Comparison of ENCODE assay signal across 1 mouse cellular context in the genomic region with DNA sequence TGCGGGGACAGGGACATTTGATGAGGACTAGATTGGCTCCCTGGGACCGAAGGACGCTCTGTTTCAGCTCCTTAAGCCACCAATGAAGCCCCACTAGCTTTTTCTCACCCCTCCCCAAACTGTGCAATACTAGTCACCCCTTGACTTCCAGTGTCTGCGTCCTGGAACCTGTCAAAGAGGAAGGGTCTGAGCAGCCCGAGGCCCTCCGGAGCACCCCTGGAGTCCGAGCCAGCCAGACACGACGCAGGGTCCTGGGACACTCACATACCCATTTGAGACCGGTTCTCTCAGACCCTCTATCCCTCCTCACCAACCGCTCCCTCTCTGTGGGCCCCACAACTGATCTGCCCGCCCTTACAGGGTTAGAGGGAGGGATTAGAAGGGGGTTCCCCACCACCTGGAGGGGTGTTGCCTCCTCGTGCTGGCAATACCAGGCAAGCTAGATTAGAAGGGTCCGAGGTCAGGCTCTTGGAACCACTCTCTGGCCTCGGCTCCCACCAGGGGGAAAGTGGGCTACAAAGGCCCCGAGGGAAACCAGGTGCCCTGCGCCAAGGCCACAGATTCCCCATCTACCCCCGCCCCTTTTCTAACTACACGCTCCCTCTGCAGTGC.
TF ChIP-seq lines count a peak whose summit lies in the region.

No protein-coding gene starts in this region.

TF ChIP-seq in C2C12, 6 proteins besides CTCF, POLR2A, EP300 and RAD21 (continued from another document):
- TF ChIP-seq USF1 (IDR thresholded peaks at IDR 0.05; ENCODE audit: low read depth) (no peak), FOSL1 (IDR thresholded peaks at IDR 0.05; ENCODE audit: insufficient read depth, low read length, poor library complexity, severe bottlenecking) (no peak), MYOG (IDR thresholded peaks at IDR 0.05; ENCODE audit: control insufficient read depth, extremely low read depth, insufficient read length) (no peak)
